Mouse (Mus musculus) small intestine, adult 2 months (tissue): ENCODE data around the gene Ak9. TPM values are rescaled to one million over a fixed set of nuclear protein-coding genes. Genes with fewer than 3 reads are reported as not detected.

ENCODE experiments used
- H3K27ac ChIP-seq: fragments of 200-500 bp; 2 replicates; pipeline ENCODE4 v1.5.1; 2012; ENCODE audit warnings: low read depth, low read length, control low read depth, inconsistent platforms; ENCODE audit not compliant: insufficient read depth
- H3K27me3 ChIP-seq: fragments of 200-500 bp; 2 replicates; pipeline ENCODE4 v1.6.1; 2012; ENCODE audit warnings: mild to moderate bottlenecking, moderate library complexity, low read length, inconsistent platforms; ENCODE audit not compliant: control insufficient read depth, insufficient read depth
- H3K36me3 ChIP-seq: fragments of 200-500 bp; 2 replicates; pipeline ENCODE4 v1.6.1; 2012; ENCODE audit warnings: mild to moderate bottlenecking, low read length, control low read depth, inconsistent platforms; ENCODE audit not compliant: control insufficient read depth, insufficient read depth
- H3K4me1 ChIP-seq: fragments of 200-500 bp; 2 replicates; pipeline ENCODE4 v1.6.1; 2012; ENCODE audit warnings: low read length, inconsistent platforms, mixed read lengths; ENCODE audit not compliant: control insufficient read depth, insufficient read depth, insufficient read length
- H3K4me3 ChIP-seq: fragments of 200-500 bp; 2 replicates; pipeline ENCODE4 v1.5.1; 2012; ENCODE audit warnings: low read depth, mild to moderate bottlenecking, control low read depth, inconsistent platforms, low read length, moderate library complexity
- CTCF ChIP-seq: fragments of 200-500 bp; IDR thresholded peaks from 2 replicates; pipeline ENCODE4 v1.5.1; 2012; ENCODE audit warnings: low read depth, mild to moderate bottlenecking, control low read depth, inconsistent platforms, low read length, moderate library complexity, mixed read lengths; ENCODE audit not compliant: insufficient replicate concordance, insufficient read length; ENCODE audit errors: extremely low read depth
- POLR2A ChIP-seq: fragments of 200-500 bp; IDR thresholded peaks from 2 replicates; pipeline ENCODE4 v1.6.1; 2012; ENCODE audit warnings: low read depth, mild to moderate bottlenecking, control low read depth, inconsistent platforms, low read length, moderate library complexity
- WGBS: fragments of 180-500 bp; shearing (Covaris S2); methylation state at CpG from one replicate; pipeline ENCODE4 v1.1.7; 2018; 5-methylcytosine and 5-hydroxymethylcytosine counted together
- polyA plus RNA-seq: library from polyadenylated mRNA; depleted of rRNA; stranded (reverse); fragments of >200 nt; gene quantifications from 2 replicates; pipeline ENCODE4 v1.2.3, GENCODE M21; 2012

Gene Ak9
- polyA plus RNA-seq, 1 experiment = not detected

GRCm38 (mm10) chr10:41450780-41451522 is 147.2 kb downstream of the Ak9 start:
- Histone ChIP-seq H3K4me3 (peak overlapping the region; percentile 97), H3K27me3 (no peaks in the 10 kb centered on the region), H3K36me3 (peaks cover 18% of the 10 kb centered on the region), H3K4me1 (peaks cover 9% of the 10 kb centered on the region; the same call in 1 of the 2 replicates), H3K27ac (peak overlapping the region; percentile 45)
- TF ChIP-seq CTCF (peak; percentile 4; the same call in 1 of the 2 replicates), POLR2A (no peak)
- 29% methylated on average over 18 of the region's 18 CpGs for WGBS

GRCm38 (mm10) chr10:41451656-41452055 is 147.9 kb downstream of the Ak9 start:
- H3K36me3 ChIP-seq = peaks cover 25% of the 10 kb centered on the region
- peaks cover 9% of the 10 kb centered on the region; the same call in 1 of the 2 replicates for H3K4me1 ChIP-seq
- 65% methylated on average over 9 of the region's 9 CpGs for WGBS
- no peak for TF ChIP-seq CTCF
- TF ChIP-seq POLR2A = no peak
- peak overlapping the region; percentile 29; the same call in 1 of the 2 replicates for H3K4me3 ChIP-seq
- H3K27ac ChIP-seq = peak overlapping the region; percentile 38; the same call in 1 of the 2 replicates
- H3K27me3 ChIP-seq = no peaks in the 10 kb centered on the region

- H3K4me3 ChIP-seq = no peak overlapping the region
- WGBS = 86% methylated on average over 3 of the region's 3 CpGs
- H3K27me3 ChIP-seq = no peaks in the 10 kb centered on the region
- TF ChIP-seq POLR2A (no peak), CTCF (no peak)
- no peak overlapping the region for H3K27ac ChIP-seq
- peaks cover 9% of the 10 kb centered on the region; the same call in 1 of the 2 replicates for H3K4me1 ChIP-seq
- H3K36me3 ChIP-seq = peaks cover 27% of the 10 kb centered on the region
These were observed 149.0 kb downstream of the Ak9 start for GRCm38 (mm10) chr10:41452791-41453190.

GRCm38 (mm10) chr10:41459990-41460389 is 156.2 kb downstream of the Ak9 start:
- Histone ChIP-seq H3K4me1 (no peaks in the 10 kb centered on the region), H3K27ac (no peak overlapping the region), H3K36me3 (peaks cover 59% of the 10 kb centered on the region), H3K4me3 (no peak overlapping the region), H3K27me3 (no peaks in the 10 kb centered on the region)
- WGBS = 91% methylated on average over 4 of the region's 4 CpGs
- no peak for TF ChIP-seq POLR2A
- no peak for TF ChIP-seq CTCF

- H3K27ac ChIP-seq = no peak overlapping the region
- 33% methylated on average over 2 of the region's 2 CpGs for WGBS
- H3K4me3 ChIP-seq = no peak overlapping the region
- H3K27me3 ChIP-seq = no peaks in the 10 kb centered on the region
- H3K4me1 ChIP-seq = no peaks in the 10 kb centered on the region
- H3K36me3 ChIP-seq = peaks cover 58% of the 10 kb centered on the region
- TF ChIP-seq POLR2A = no peak
- TF ChIP-seq CTCF = no peak
These were observed 156.7 kb downstream of the Ak9 start for GRCm38 (mm10) chr10:41460501-41460900.

- Histone ChIP-seq H3K27me3 (no peaks in the 10 kb centered on the region), H3K36me3 (peaks cover 55% of the 10 kb centered on the region), H3K4me1 (no peaks in the 10 kb centered on the region), H3K27ac (no peak overlapping the region), H3K4me3 (no peak overlapping the region)
- 92% methylated on average over 3 of the region's 3 CpGs for WGBS
- no peak for TF ChIP-seq CTCF
These were observed 157.4 kb downstream of the Ak9 start for GRCm38 (mm10) chr10:41461057-41461722.

GRCm38 (mm10) chr10:41464401-41464955 is 160.7 kb downstream of the Ak9 start:
- TF ChIP-seq CTCF (no peak), POLR2A (no peak)
- H3K27ac ChIP-seq = no peak overlapping the region
- H3K36me3 ChIP-seq = peaks cover 40% of the 10 kb centered on the region
- no peak overlapping the region for H3K4me3 ChIP-seq
- no peaks in the 10 kb centered on the region; the same call in 1 of the 2 replicates for H3K4me1 ChIP-seq
- H3K27me3 ChIP-seq = no peaks in the 10 kb centered on the region
- 80% methylated on average over 15 of the region's 15 CpGs for WGBS
